Mouse (Mus musculus): ENCODE data around the gene Bdh1. TPM values are rescaled to one million over a fixed set of nuclear protein-coding genes. Genes with fewer than 3 reads are reported as not detected.

The Bdh1 gene
- total and polyA plus RNA-seq, 2 experiments from 2014 or later, result 88.1 to 113 TPM

DNA sequence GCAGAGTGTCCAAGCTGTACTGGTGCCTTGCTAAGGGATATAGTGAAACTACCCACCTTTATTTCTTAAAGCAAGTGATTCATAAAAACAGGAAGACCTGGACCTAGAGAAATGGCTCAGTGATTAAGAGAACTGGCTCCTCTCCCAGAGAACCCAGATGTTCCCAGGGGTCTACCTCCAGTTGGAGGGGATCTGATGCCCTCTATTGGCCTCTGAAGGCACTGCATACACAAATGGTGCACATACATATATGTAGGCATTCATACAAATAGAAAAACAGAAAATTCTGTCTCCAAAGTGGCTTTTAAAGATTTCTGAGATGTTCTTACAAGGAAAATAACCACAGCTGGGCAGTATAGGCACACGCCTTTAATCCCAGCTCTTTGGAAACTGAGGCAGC, 18.0 kb downstream of the Bdh1 start:
- peak; percentile 43 for TF ChIP-seq CTCF (IDR thresholded peaks at IDR 0.05)
- H3K9ac ChIP-seq (replicated peaks; ENCODE audit: low read length, poor library complexity, severe bottlenecking), result no peak overlapping the region
- H3K36me3 ChIP-seq (ENCODE audit: insufficient read depth, low read length), result peaks cover 28% of the 10 kb centered on the region
- DNase-seq (ENCODE audit: low spot score) (no peak), ATAC-seq (ENCODE audit: low FRiP score) (no peak)
- H3K4me3 ChIP-seq (ENCODE audit: low read depth, low read length), result no peak overlapping the region
- WGBS, result 94% methylated on average over 1 of the region's 1 CpGs
- no peak overlapping the region for H3K27ac ChIP-seq (ENCODE audit: low read depth, low read length)
- no peaks in the 10 kb centered on the region for H3K27me3 ChIP-seq (ENCODE audit: insufficient read depth, low read length)
- no peaks in the 10 kb centered on the region for H3K4me1 ChIP-seq (ENCODE audit: insufficient read depth, low read length)
- no peak overlapping the region for H3K4me2 ChIP-seq (ENCODE audit: low read depth, low read length, poor library complexity, severe bottlenecking)
- H3K9me3 ChIP-seq (ENCODE audit: low read length), result no peaks in the 10 kb centered on the region

DNA sequence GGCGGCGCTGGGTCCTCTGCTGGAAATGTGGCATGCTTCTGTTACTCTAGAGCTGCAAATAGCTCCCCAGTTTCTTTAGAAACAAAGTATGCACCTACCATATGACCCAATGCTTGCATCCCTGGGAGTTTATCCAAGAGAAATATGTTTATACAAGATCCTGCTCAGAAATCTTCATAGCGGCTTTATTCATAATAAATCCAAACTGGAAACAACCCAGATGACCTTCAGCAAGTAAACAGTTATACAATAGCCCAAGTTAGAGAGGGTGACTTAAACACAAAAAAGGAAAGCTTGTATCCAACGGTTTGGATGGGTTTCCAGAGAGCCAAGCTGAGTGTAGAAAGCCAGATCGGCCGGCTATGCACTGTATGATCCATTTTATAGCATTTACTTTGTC, 22.4 kb downstream of the Bdh1 start:
- ATAC-seq (ENCODE audit: low FRiP score), result no peak
- peaks cover 45% of the 10 kb centered on the region for H3K36me3 ChIP-seq (ENCODE audit: insufficient read depth, low read length)

DNA sequence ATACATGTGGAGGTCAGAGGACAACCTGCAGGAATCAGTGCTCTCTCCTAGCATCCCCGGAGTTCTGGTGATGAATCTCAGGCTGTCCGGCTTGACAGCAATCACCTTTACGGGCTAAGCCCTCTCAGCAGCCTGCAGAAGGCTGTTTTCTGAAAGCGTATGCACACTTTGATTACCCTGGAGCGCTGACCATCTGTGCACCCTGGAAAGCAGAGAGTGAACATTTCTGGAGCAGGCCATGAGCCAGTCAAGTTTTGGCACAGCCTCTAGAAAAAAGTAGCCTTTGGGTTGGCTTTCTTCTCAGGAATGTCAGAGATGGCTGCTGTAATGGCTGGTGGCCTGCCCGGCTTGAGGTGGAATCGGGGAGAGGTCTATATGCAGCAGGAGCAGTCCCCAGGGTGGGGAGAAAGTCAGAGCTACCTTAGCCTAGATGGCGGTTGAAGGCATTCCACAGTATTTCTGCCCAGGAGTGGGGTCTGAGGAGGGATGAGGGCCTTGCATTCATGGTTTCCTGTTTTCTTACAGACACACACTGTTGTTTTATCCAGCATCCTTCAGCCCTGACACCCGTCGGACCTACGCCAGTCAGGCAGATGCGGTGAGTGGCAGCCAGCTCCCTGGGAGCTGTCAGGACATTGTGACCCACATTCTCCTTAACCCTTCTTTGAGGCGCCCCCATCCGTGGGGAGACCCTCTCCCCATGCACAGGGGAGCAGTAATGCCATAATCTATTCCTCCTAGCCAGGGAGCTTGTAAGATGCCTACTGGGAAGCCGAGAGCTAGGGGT, 24.2 kb downstream of the Bdh1 start:
- H3K4me3 ChIP-seq (ENCODE audit: low read depth, low read length), result no peak overlapping the region
- no peaks in the 10 kb centered on the region for H3K4me1 ChIP-seq (ENCODE audit: insufficient read depth, low read length)
- DNase-seq (ENCODE audit: low spot score) (peak; percentile 44), ATAC-seq (ENCODE audit: low FRiP score) (no peak)
- 79% methylated on average over 15 of the region's 15 CpGs for WGBS
- H3K9me3 ChIP-seq (ENCODE audit: low read length), result no peaks in the 10 kb centered on the region
- TF ChIP-seq CTCF (IDR thresholded peaks at IDR 0.05), result no peak
- no peaks in the 10 kb centered on the region for H3K27me3 ChIP-seq (ENCODE audit: insufficient read depth, low read length)
- no peak overlapping the region for H3K27ac ChIP-seq (ENCODE audit: low read depth, low read length)
- H3K36me3 ChIP-seq (ENCODE audit: insufficient read depth, low read length), result peaks cover 51% of the 10 kb centered on the region
- no peak overlapping the region for H3K4me2 ChIP-seq (ENCODE audit: low read depth, low read length, poor library complexity, severe bottlenecking)
- H3K9ac ChIP-seq (replicated peaks; ENCODE audit: low read length, poor library complexity, severe bottlenecking), result no peak overlapping the region

More for the DNA sequence above, 22.4 kb downstream of the Bdh1 start:
- Histone ChIP-seq H3K27ac (ENCODE audit: low read depth, low read length) (no peak overlapping the region), H3K9me3 (ENCODE audit: low read length) (no peaks in the 10 kb centered on the region), H3K4me3 (ENCODE audit: low read depth, low read length) (no peak overlapping the region), H3K9ac (replicated peaks; ENCODE audit: low read length, poor library complexity, severe bottlenecking) (no peak overlapping the region), H3K4me2 (ENCODE audit: low read depth, low read length, poor library complexity, severe bottlenecking) (no peak overlapping the region), H3K4me1 (ENCODE audit: insufficient read depth, low read length) (no peaks in the 10 kb centered on the region), H3K27me3 (ENCODE audit: insufficient read depth, low read length) (no peaks in the 10 kb centered on the region)
- no peak for DNase-seq (ENCODE audit: low spot score)
- TF ChIP-seq CTCF (IDR thresholded peaks at IDR 0.05), result no peak
- 90% methylated on average over 6 of the region's 6 CpGs for WGBS

GRCm38 (mm10) chr16:31449973-31450372, 27.9 kb downstream of the Bdh1 start:
- H3K4me3 ChIP-seq (ENCODE audit: low read depth, low read length), result no peak overlapping the region
- no peak for ATAC-seq (ENCODE audit: low FRiP score)
- peak; percentile 54 for DNase-seq (ENCODE audit: low spot score)
- 71% methylated on average over 4 of the region's 4 CpGs for WGBS
- no peaks in the 10 kb centered on the region for H3K9me3 ChIP-seq (ENCODE audit: low read length)
- H3K27me3 ChIP-seq (ENCODE audit: insufficient read depth, low read length), result no peaks in the 10 kb centered on the region
- H3K27ac ChIP-seq (ENCODE audit: low read depth, low read length), result no peak overlapping the region
- peaks cover 56% of the 10 kb centered on the region for H3K36me3 ChIP-seq (ENCODE audit: insufficient read depth, low read length)
- TF ChIP-seq CTCF (IDR thresholded peaks at IDR 0.05), result no peak
- no peaks in the 10 kb centered on the region for H3K4me1 ChIP-seq (ENCODE audit: insufficient read depth, low read length)
- no peak overlapping the region for H3K4me2 ChIP-seq (ENCODE audit: low read depth, low read length, poor library complexity, severe bottlenecking)
- no peak overlapping the region for H3K9ac ChIP-seq (replicated peaks; ENCODE audit: low read length, poor library complexity, severe bottlenecking)

DNA sequence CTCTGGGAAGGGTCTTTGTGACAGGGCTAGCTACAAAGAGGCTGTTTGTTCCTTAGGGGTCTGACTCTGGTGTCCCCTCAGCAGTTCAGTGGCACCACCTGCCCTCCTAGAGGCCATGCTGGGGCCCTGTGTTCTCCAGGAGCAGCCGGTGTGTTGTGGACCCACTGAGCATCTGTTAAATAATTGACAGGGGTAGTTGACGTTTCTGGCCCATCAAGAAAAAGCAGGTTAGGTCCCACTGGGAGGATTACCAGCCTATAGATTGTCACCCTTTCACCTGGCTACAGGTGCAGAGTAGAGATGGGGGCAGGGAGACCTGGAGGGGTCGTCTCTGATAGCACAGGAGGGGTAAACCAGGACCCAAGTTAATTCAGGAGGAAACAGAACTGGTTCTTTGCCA, 29.2 kb downstream of the Bdh1 start:
- Histone ChIP-seq H3K9ac (replicated peaks; ENCODE audit: low read length, poor library complexity, severe bottlenecking) (no peak overlapping the region), H3K4me1 (ENCODE audit: insufficient read depth, low read length) (no peaks in the 10 kb centered on the region), H3K27me3 (ENCODE audit: insufficient read depth, low read length) (no peaks in the 10 kb centered on the region), H3K4me2 (ENCODE audit: low read depth, low read length, poor library complexity, severe bottlenecking) (no peak overlapping the region), H3K27ac (ENCODE audit: low read depth, low read length) (no peak overlapping the region), H3K36me3 (ENCODE audit: insufficient read depth, low read length) (peaks cover 63% of the 10 kb centered on the region), H3K4me3 (ENCODE audit: low read depth, low read length) (no peak overlapping the region), H3K9me3 (ENCODE audit: low read length) (no peaks in the 10 kb centered on the region)
- TF ChIP-seq CTCF (IDR thresholded peaks at IDR 0.05), result no peak
- no peak for DNase-seq (ENCODE audit: low spot score)
- WGBS, result 77% methylated on average over 3 of the region's 3 CpGs
- no peak for ATAC-seq (ENCODE audit: low FRiP score)

- peaks cover 63% of the 10 kb centered on the region for H3K36me3 ChIP-seq (ENCODE audit: insufficient read depth, low read length)
Measured at GRCm38 (mm10) chr16:31452467-31452866, 30.4 kb downstream of the Bdh1 start.

More at GRCm38 (mm10) chr16:31452467-31452866, 30.4 kb downstream of the Bdh1 start:
- WGBS, result 74% methylated on average over 6 of the region's 7 CpGs
- no peak for TF ChIP-seq CTCF (IDR thresholded peaks at IDR 0.05)
- no peak for DNase-seq (ENCODE audit: low spot score)
- Histone ChIP-seq H3K4me3 (ENCODE audit: low read depth, low read length) (no peak overlapping the region), H3K4me1 (ENCODE audit: insufficient read depth, low read length) (no peaks in the 10 kb centered on the region), H3K9ac (replicated peaks; ENCODE audit: low read length, poor library complexity, severe bottlenecking) (no peak overlapping the region), H3K4me2 (ENCODE audit: low read depth, low read length, poor library complexity, severe bottlenecking) (no peak overlapping the region), H3K27me3 (ENCODE audit: insufficient read depth, low read length) (no peaks in the 10 kb centered on the region), H3K27ac (ENCODE audit: low read depth, low read length) (no peak overlapping the region), H3K9me3 (ENCODE audit: low read length) (no peaks in the 10 kb centered on the region)
- ATAC-seq (ENCODE audit: low FRiP score), result no peak
